21 mouse cellular contexts compared by ENCODE assay signal in the genomic region with DNA sequence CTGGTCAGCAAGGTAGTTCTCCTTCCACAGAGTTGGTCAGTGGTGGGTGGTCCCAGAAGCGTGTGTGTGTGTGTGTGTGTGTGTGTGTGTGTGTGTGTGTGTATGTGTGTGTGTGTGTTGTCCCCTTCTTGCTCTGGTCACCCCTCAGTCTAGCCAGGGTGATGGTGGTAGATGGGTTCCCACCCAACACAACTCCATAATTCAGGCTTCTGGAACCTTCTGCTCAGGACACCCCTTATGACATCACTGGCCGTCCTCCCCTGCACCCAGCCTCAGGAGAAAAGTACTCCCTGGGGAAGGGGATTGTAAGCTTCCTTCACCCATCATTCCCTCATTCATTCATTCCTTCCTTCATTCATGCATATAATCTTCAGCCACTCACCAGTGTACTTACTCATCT. TPM values are rescaled to one million over a fixed set of nuclear protein-coding genes. Genes with fewer than 3 reads are reported as not detected.
"Had no signal": no experiment of that assay in that cellular context is flagged by ENCODE, and none has a peak within 500 bp of the region (broad histone marks: within the 10 kb centered on the region; RNA-seq: fewer than 3 reads in every experiment).

A gene (minus strand): TSS at position 211 of the 400 bp plus-strand sequence.

- H3K4me3 ChIP-seq: neural tube, embryonic 12.5 days; neural tube, embryonic 13.5 days; neural tube, embryonic 15.5 days; stomach, embryonic 15.5 days had no signal

- DNase-seq: retina, postnatal 1 day; right cerebral cortex, adult 18-20 months; right cerebral cortex, postnatal 14 days; right cerebral cortex, postnatal 25 days; right cerebral cortex, postnatal 4 days; spleen, adult 18-20 months; thymus, adult 18-20 months had no signal

- H3K9ac ChIP-seq: neural tube, embryonic 12.5 days; neural tube, embryonic 13.5 days; neural tube, embryonic 15.5 days; stomach, embryonic 15.5 days had no signal

- H3K9me3 ChIP-seq: neural tube, embryonic 12.5 days; neural tube, embryonic 13.5 days; neural tube, embryonic 15.5 days; stomach, embryonic 15.5 days had no signal

- H3K27ac ChIP-seq: neural tube, embryonic 12.5 days; neural tube, embryonic 13.5 days; neural tube, embryonic 15.5 days; stomach, embryonic 15.5 days; stomach, postnatal 0 days had no signal

- H3K4me1 ChIP-seq: neural tube, embryonic 12.5 days; neural tube, embryonic 13.5 days; neural tube, embryonic 15.5 days; stomach, embryonic 15.5 days had no signal

- H3K36me3 ChIP-seq: neural tube, embryonic 12.5 days; neural tube, embryonic 13.5 days; neural tube, embryonic 15.5 days; stomach, embryonic 15.5 days had no signal

- H3K27me3 ChIP-seq: neural tube, embryonic 12.5 days; neural tube, embryonic 13.5 days; neural tube, embryonic 15.5 days; stomach, embryonic 15.5 days had no signal

RNA-seq across cellular contexts. Expression of the gene that starts here (rescaled TPM):
- total RNA-seq: neutrophil, adult 5-6 weeks had no signal
- polyA plus RNA-seq: neural tube, embryonic 11.5 days; neural tube, embryonic 12.5 days; neural tube, embryonic 13.5 days; neural tube, embryonic 14.5 days; neural tube, embryonic 15.5 days; small intestine, adult 2 months; spleen, adult 2 months; stomach, embryonic 14.5 days; stomach, embryonic 15.5 days; stomach, embryonic 16.5 days; thymus, postnatal 0 days; urinary bladder, adult 2 months had no signal
